8 mouse cellular contexts compared by ENCODE assay signal in genomic region chr2:57115864-57116365, GRCm38 (mm10). TPM values are rescaled to one million over a fixed set of nuclear protein-coding genes. Genes with fewer than 3 reads are reported as not detected.
DNase-seq lines count a peak whose midpoint lies in the region; ATAC-seq lines count a peak whose summit lies in the region.

No protein-coding gene starts in this region.

- ATAC-seq in forebrain, embryonic 16.5 days = peak; percentile 1; the same call in 1 of the 2 replicates
- peak; percentile 43; the same call in 1 of the 2 replicates for ATAC-seq in hindbrain, embryonic 16.5 days
- 0 out of 2 replicates have a peak, but pooled peaks have one; percentile 0 for ATAC-seq in limb, embryonic 15.5 days (ENCODE audit: insufficient number of reproducible peaks, low FRiP score, low TSS enrichment, low read depth)
- ATAC-seq in midbrain, embryonic 14.5 days (ENCODE audit: low FRiP score, low TSS enrichment) = peak; percentile 28; the same call in 1 of the 2 replicates

- no peak overlapping the region for H3K27ac ChIP-seq in forebrain, embryonic 16.5 days (ENCODE audit: low read length)
- no peak overlapping the region for H3K27ac ChIP-seq in hindbrain, embryonic 16.5 days (ENCODE audit: low read depth, low read length)
- peak overlapping the region; percentile 91 for H3K27ac ChIP-seq in limb, embryonic 15.5 days
- H3K27ac ChIP-seq in midbrain, embryonic 14.5 days (replicated peaks; ENCODE audit: low read depth, low read length) = no peak overlapping the region

- peak; percentile 31 to 37 for DNase-seq in spleen, postnatal 10 days (ENCODE audit: low spot score in 2 of 2)
- no peak for DNase-seq in spleen, postnatal 14 days (ENCODE audit: low spot score in 2 of 2)
- DNase-seq in c-Kit-positive CD71-positive TER-119-positive erythroid progenitor cells, embryonic 14.5 days (ENCODE audit: low spot score) = peak; percentile 38
- DNase-seq in midbrain, embryonic 14.5 days = peak; percentile 67
- peak; percentile 25 to 41 for DNase-seq in thymus, postnatal 36 days

- H3K9ac ChIP-seq in forebrain, embryonic 16.5 days (replicated peaks; ENCODE audit: low read depth, low read length) = peak overlapping the region; percentile 52
- peak overlapping the region; percentile 65 for H3K9ac ChIP-seq in hindbrain, embryonic 16.5 days (ENCODE audit: low read depth, low read length)
- H3K9ac ChIP-seq in limb, embryonic 15.5 days = peak overlapping the region; percentile 60
- no peak overlapping the region; the same call in 1 of the 2 replicates for H3K9ac ChIP-seq in midbrain, embryonic 14.5 days (replicated peaks; ENCODE audit: low read length)

- no peaks in the 10 kb centered on the region for H3K9me3 ChIP-seq in forebrain, embryonic 16.5 days (ENCODE audit: control insufficient read depth, low read length)
- no peaks in the 10 kb centered on the region for H3K9me3 ChIP-seq in hindbrain, embryonic 16.5 days (ENCODE audit: control insufficient read depth, low read length)
- H3K9me3 ChIP-seq in limb, embryonic 15.5 days = no peaks in the 10 kb centered on the region
- no peaks in the 10 kb centered on the region for H3K9me3 ChIP-seq in midbrain, embryonic 14.5 days (ENCODE audit: control insufficient read depth, low read length)

- H3K36me3 ChIP-seq in forebrain, embryonic 16.5 days (ENCODE audit: control insufficient read depth, insufficient read depth) = no peaks in the 10 kb centered on the region
- no peaks in the 10 kb centered on the region for H3K36me3 ChIP-seq in hindbrain, embryonic 16.5 days (ENCODE audit: control insufficient read depth, insufficient read depth, low read length)
- H3K36me3 ChIP-seq in limb, embryonic 15.5 days = no peaks in the 10 kb centered on the region
- no peaks in the 10 kb centered on the region for H3K36me3 ChIP-seq in midbrain, embryonic 14.5 days (ENCODE audit: control insufficient read depth, insufficient read depth, low read length)

- 0% methylated on average over 26 of the region's 28 CpGs for WGBS in forebrain, embryonic 16.5 days
- WGBS in hindbrain, embryonic 16.5 days = 0% methylated on average over 18 of the region's 28 CpGs
- WGBS in limb, embryonic 15.5 days = 0% methylated on average over 24 of the region's 28 CpGs
- under 1% methylated on average over 24 of the region's 28 CpGs for WGBS in midbrain, embryonic 14.5 days

- H3K4me3 ChIP-seq in forebrain, embryonic 16.5 days (replicated peaks; ENCODE audit: low read length) = peak overlapping the region; percentile 78
- peak overlapping the region; percentile 65 for H3K4me3 ChIP-seq in hindbrain, embryonic 16.5 days (ENCODE audit: low read length)
- peak overlapping the region; percentile 68 for H3K4me3 ChIP-seq in limb, embryonic 15.5 days
- peak overlapping the region; percentile 65 for H3K4me3 ChIP-seq in midbrain, embryonic 14.5 days (replicated peaks; ENCODE audit: low read depth, low read length)

- peaks cover 16% of the 10 kb centered on the region for H3K27me3 ChIP-seq in forebrain, embryonic 16.5 days (replicated peaks; ENCODE audit: control insufficient read depth, insufficient read depth, low read length)
- H3K27me3 ChIP-seq in hindbrain, embryonic 16.5 days (replicated peaks; ENCODE audit: control insufficient read depth, insufficient read depth, low read length) = peaks cover 16% of the 10 kb centered on the region
- H3K27me3 ChIP-seq in limb, embryonic 15.5 days = peaks cover 36% of the 10 kb centered on the region
- H3K27me3 ChIP-seq in midbrain, embryonic 14.5 days (ENCODE audit: control insufficient read depth, insufficient read depth, low read length) = peaks cover 71% of the 10 kb centered on the region

- H3K4me1 ChIP-seq in forebrain, embryonic 16.5 days (replicated peaks; ENCODE audit: control insufficient read depth, insufficient read depth, low read length) = peaks cover 35% of the 10 kb centered on the region
- H3K4me1 ChIP-seq in hindbrain, embryonic 16.5 days (ENCODE audit: control insufficient read depth, insufficient read depth, low read depth, low read length) = peaks cover 20% of the 10 kb centered on the region
- peaks cover 31% of the 10 kb centered on the region; the same call in 1 of the 2 replicates for H3K4me1 ChIP-seq in limb, embryonic 15.5 days
- H3K4me1 ChIP-seq in midbrain, embryonic 14.5 days (ENCODE audit: control insufficient read depth, insufficient read depth, low read length) = peaks cover 18% of the 10 kb centered on the region; the same call in 1 of the 2 replicates

- H3K4me2 ChIP-seq in forebrain, embryonic 16.5 days (ENCODE audit: low read length) = peak overlapping the region; percentile 100
- peak overlapping the region; percentile 95 for H3K4me2 ChIP-seq in hindbrain, embryonic 16.5 days (ENCODE audit: low read length)
- H3K4me2 ChIP-seq in limb, embryonic 15.5 days = peak overlapping the region; percentile 98
- peak overlapping the region; percentile 95 for H3K4me2 ChIP-seq in midbrain, embryonic 14.5 days (ENCODE audit: low read length)

RNA-seq across cellular contexts. Expression of gene Nr4a2, which starts 7.9 kb away (rescaled TPM):
- 25.9 and 28.5 TPM in 2 replicates for polyA plus RNA-seq in forebrain, embryonic 16.5 days (2015; fragmentation: Nextera tagmentation; extraction: Ambion mirVana)
- 15.3 and 19.2 TPM in 2 replicates for polyA plus RNA-seq in hindbrain, embryonic 16.5 days (2015; fragmentation: Nextera tagmentation; extraction: Ambion mirVana)
- polyA plus RNA-seq in limb, embryonic 15.5 days (2015; fragmentation: Nextera tagmentation; extraction: Ambion mirVana) = 6.6 and 7.3 TPM in 2 replicates
- polyA plus RNA-seq in midbrain, embryonic 14.5 days (2014; fragmentation: Nextera tagmentation; extraction: Ambion mirVana) = 23.8 and 30.9 TPM in 2 replicates

Comparison
In these comparisons a context has a peak if more than half of its experiments do, and no peak if none do; other contexts are left out.
1. DNase-seq: peak in spleen, postnatal 10 days (2 of 2), c-Kit-positive CD71-positive TER-119-positive erythroid progenitor cells, embryonic 14.5 days (single experiment), midbrain, embryonic 14.5 days (single experiment) and thymus, postnatal 36 days (2 of 2); none in spleen, postnatal 14 days (0 of 2).
2. Peak in every context shown above with its lines, with median percentiles within 50 percentile points of each other: ATAC-seq, H3K4me2 ChIP-seq and H3K4me3 ChIP-seq.